ENCODE assay signal across 12 mouse cellular contexts in genomic region chr4:46919144-46919543, GRCm38 (mm10).
DNase-seq lines count a peak whose midpoint lies in the region; ATAC-seq lines count a peak whose summit lies in the region.
"Had no signal": no experiment of that assay in that cellular context is flagged by ENCODE, and none has a peak within 500 bp of the region (broad histone marks: within the 10 kb centered on the region; RNA-seq: fewer than 3 reads in every experiment).

No protein-coding gene starts in this region.

- peaks cover 2% of the 10 kb centered on the region; the same call in 1 of the 2 replicates for H3K27me3 ChIP-seq in forebrain, embryonic 16.5 days (replicated peaks; ENCODE audit: control insufficient read depth, insufficient read depth, low read length)
- H3K27me3 ChIP-seq in midbrain, embryonic 12.5 days: no peaks in the 10 kb centered on the region
- H3K27me3 ChIP-seq in limb, embryonic 10.5 days (ENCODE audit: low read depth, poor library complexity, severe bottlenecking): no peaks in the 10 kb centered on the region
- peaks cover 9% of the 10 kb centered on the region; the same call in 1 of the 2 replicates for H3K27me3 ChIP-seq in heart, embryonic 12.5 days (replicated peaks)

- no peak overlapping the region for H3K9ac ChIP-seq in forebrain, embryonic 16.5 days (replicated peaks; ENCODE audit: low read depth, low read length)
- no peak overlapping the region for H3K9ac ChIP-seq in midbrain, embryonic 12.5 days (replicated peaks)
- no peak overlapping the region for H3K9ac ChIP-seq in heart, embryonic 12.5 days

- no peak overlapping the region for H3K4me3 ChIP-seq in forebrain, embryonic 16.5 days (replicated peaks; ENCODE audit: low read length)
- H3K4me3 ChIP-seq in midbrain, embryonic 12.5 days: no peak overlapping the region
- no peak overlapping the region for H3K4me3 ChIP-seq in limb, embryonic 10.5 days
- H3K4me3 ChIP-seq in heart, embryonic 12.5 days: no peak overlapping the region
- H3K4me3 ChIP-seq: megakaryocyte, embryonic 14.5 days had no signal

- peaks cover 5% of the 10 kb centered on the region; the same call in 1 of the 2 replicates for H3K4me1 ChIP-seq in forebrain, embryonic 16.5 days (replicated peaks; ENCODE audit: control insufficient read depth, insufficient read depth, low read length)
- peaks cover 7% of the 10 kb centered on the region; the same call in 1 of the 2 replicates for H3K4me1 ChIP-seq in midbrain, embryonic 12.5 days
- peaks cover 10% of the 10 kb centered on the region for H3K4me1 ChIP-seq in limb, embryonic 10.5 days
- H3K4me1 ChIP-seq in heart, embryonic 12.5 days (replicated peaks): no peaks in the 10 kb centered on the region

- H3K36me3 ChIP-seq in forebrain, embryonic 16.5 days (ENCODE audit: control insufficient read depth, insufficient read depth): no peaks in the 10 kb centered on the region
- H3K36me3 ChIP-seq in midbrain, embryonic 12.5 days: no peaks in the 10 kb centered on the region
- no peaks in the 10 kb centered on the region for H3K36me3 ChIP-seq in limb, embryonic 10.5 days
- no peaks in the 10 kb centered on the region for H3K36me3 ChIP-seq in heart, embryonic 12.5 days

- no peaks in the 10 kb centered on the region for H3K9me3 ChIP-seq in forebrain, embryonic 16.5 days (ENCODE audit: control insufficient read depth, low read length)
- H3K9me3 ChIP-seq in midbrain, embryonic 12.5 days: no peaks in the 10 kb centered on the region
- no peaks in the 10 kb centered on the region for H3K9me3 ChIP-seq in limb, embryonic 10.5 days (replicated peaks)
- H3K9me3 ChIP-seq in heart, embryonic 12.5 days (replicated peaks): no peaks in the 10 kb centered on the region
- H3K9me3 ChIP-seq: megakaryocyte, embryonic 14.5 days had no signal

- H3K27ac ChIP-seq in forebrain, embryonic 16.5 days (ENCODE audit: low read length): no peak overlapping the region
- H3K27ac ChIP-seq in midbrain, embryonic 12.5 days (replicated peaks): no peak overlapping the region
- no peak overlapping the region for H3K27ac ChIP-seq in limb, embryonic 10.5 days
- H3K27ac ChIP-seq in heart, embryonic 12.5 days (ENCODE audit: poor library complexity, severe bottlenecking): no peak overlapping the region

- DNase-seq in cerebellum, adult 11-12 months: peak; percentile 14
- DNase-seq in cerebellum, postnatal 36 days: no peak
- peak; percentile 6 for DNase-seq in ES-CJ7 (ENCODE audit: low read depth, low spot score)
- DNase-seq in urinary bladder, adult 18-20 months (ENCODE audit: low spot score in 2 of 2): no peak
- no peak for DNase-seq in limb, embryonic 10.5 days (ENCODE audit: low spot score)
- DNase-seq: cerebellum, adult 8-10 months; heart, postnatal 14 days had no signal

- no peak overlapping the region for H3K4me2 ChIP-seq in forebrain, embryonic 16.5 days (ENCODE audit: low read length)
- no peak overlapping the region for H3K4me2 ChIP-seq in midbrain, embryonic 12.5 days (replicated peaks)
- no peak overlapping the region for H3K4me2 ChIP-seq in heart, embryonic 12.5 days

- ATAC-seq in forebrain, embryonic 16.5 days: peak; percentile 71
- 0 out of 2 replicates have a peak, but pooled peaks have one; percentile 44 for ATAC-seq in midbrain, embryonic 12.5 days (ENCODE audit: low FRiP score, low read depth)
- no peak for ATAC-seq in heart, embryonic 12.5 days (ENCODE audit: insufficient number of reproducible peaks, low FRiP score)
- ATAC-seq: Patski had no signal

- WGBS in forebrain, embryonic 16.5 days: 47% methylated on average over 8 of the region's 8 CpGs
- WGBS in midbrain, embryonic 12.5 days: 59% methylated on average over 8 of the region's 8 CpGs
- WGBS in limb, embryonic 10.5 days: 69% methylated on average over 8 of the region's 8 CpGs
- 60% methylated on average over 8 of the region's 8 CpGs for WGBS in heart, embryonic 12.5 days

Comparison
In these comparisons a context has a peak if more than half of its experiments do, and no peak if none do; other contexts are left out.
1. DNase-seq: peak in cerebellum, adult 11-12 months (single experiment) and ES-CJ7 (single experiment); none in cerebellum, postnatal 36 days (0 of 2), urinary bladder, adult 18-20 months (0 of 2) and limb, embryonic 10.5 days (single experiment).